Mouse (Mus musculus): Measurements from ENCODE around the gene Sesn1.

DNA sequence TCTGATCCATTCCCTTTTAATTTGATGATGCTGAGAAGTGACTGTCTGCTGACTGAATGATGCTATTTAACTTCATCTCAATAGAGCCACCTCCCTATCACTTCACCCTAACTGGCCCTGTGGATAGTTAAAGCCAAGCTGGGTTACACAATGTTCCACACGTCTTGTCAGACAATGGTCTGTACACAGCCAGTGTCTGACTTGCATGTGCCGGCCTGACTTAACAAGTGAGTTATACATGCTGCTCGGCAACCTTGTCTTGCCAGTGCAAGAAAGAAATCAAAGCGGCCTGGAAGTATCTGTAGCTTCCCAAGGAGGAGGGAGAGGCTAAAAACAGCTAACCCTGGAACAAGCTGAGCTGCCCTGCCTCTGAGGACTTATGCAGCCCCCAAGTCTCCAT is 71.7 kb downstream of the Sesn1 start:
- no peak for TF ChIP-seq ZMIZ1 (IDR thresholded peaks at IDR 0.05; ENCODE audit: low read depth, low read length)
- TF ChIP-seq JUND (IDR thresholded peaks at IDR 0.05; ENCODE audit: low read depth, low read length) = no peak
- no peak for TF ChIP-seq CTCF (IDR thresholded peaks at IDR 0.05 in 2 of 3, conservative IDR thresholded peaks at IDR 0.05 in 1 of 3; ENCODE audit: control insufficient read depth in 1 of 3, insufficient read depth in 1 of 3, low read depth in 2 of 3, low read length in 3 of 3, poor library complexity in 1 of 3, severe bottlenecking in 1 of 3)
- TF ChIP-seq POLR2A (IDR thresholded peaks at IDR 0.05; ENCODE audit: control insufficient read depth in 1 of 2, insufficient read depth in 1 of 2, low read depth in 1 of 2, low read length in 2 of 2, poor library complexity in 1 of 2) = no peak
- no peak for TF ChIP-seq E2F4 (IDR thresholded peaks at IDR 0.05; ENCODE audit: borderline replicate concordance, low read depth, low read length)
- TF ChIP-seq POLR2AphosphoS2 (IDR thresholded peaks at IDR 0.05; ENCODE audit: low read length) = no peak
- TF ChIP-seq EP300 (IDR thresholded peaks at IDR 0.05; ENCODE audit: low read depth in 1 of 2, low read length in 2 of 2) = no peak
- TF ChIP-seq TAL1 (IDR thresholded peaks at IDR 0.05; ENCODE audit: low read length) = no peak
- no peak for TF ChIP-seq USF1 (IDR thresholded peaks at IDR 0.05; ENCODE audit: low read depth, low read length)
- no peak for TF ChIP-seq TCF12 (IDR thresholded peaks at IDR 0.05; ENCODE audit: low read depth, low read length)
- no peak for TF ChIP-seq ZC3H11A (IDR thresholded peaks at IDR 0.05; ENCODE audit: low read depth, low read length)
- TF ChIP-seq POLR2AphosphoS5 (IDR thresholded peaks at IDR 0.05; ENCODE audit: borderline replicate concordance, low read depth, low read length) = no peak
- no peak for TF ChIP-seq KAT2A (conservative IDR thresholded peaks at IDR 0.05; ENCODE audit: low read depth, low read length)

Measured in MEL (cell line).